Mouse (Mus musculus) right cerebral cortex, adult 18-20 months (tissue): ENCODE measurements around the gene Fdxr.

ENCODE experiments used
- DNase-seq: peaks from one replicate; pipeline ENCODE4 v3.0.0; 2022; ENCODE audit warnings: mixed read lengths

Fdxr gene

GRCm38 (mm10) chr11:115276780-115277603 lies at the start of gene Fdxr:
TSS of gene Fdxr (minus strand) at chr11:115277050.
- peak; percentile 98 for DNase-seq

DNA sequence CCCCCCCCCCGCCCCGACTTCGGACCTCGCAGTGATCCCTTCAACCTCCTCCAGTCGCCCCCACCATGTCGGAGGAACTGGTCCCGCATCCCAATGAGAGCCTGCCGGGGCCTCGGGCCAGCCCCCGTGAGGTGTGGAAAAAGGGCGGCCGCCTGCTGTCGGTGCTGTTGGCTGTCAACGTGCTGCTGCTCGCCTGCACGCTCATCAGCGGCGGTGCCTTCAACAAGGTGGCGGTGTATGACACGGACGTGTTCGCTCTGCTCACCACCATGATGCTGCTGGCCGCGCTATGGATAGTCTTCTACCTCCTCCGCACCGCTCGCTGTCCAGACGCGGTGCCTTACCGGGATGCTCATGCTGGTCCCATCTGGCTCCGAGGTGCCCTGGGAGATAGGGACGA lies 46.5 kb upstream of the Fdxr start:
- DNase-seq = no peak

GRCm38 (mm10) chr11:115321906-115322693 lies 45.2 kb upstream of the Fdxr start, which contains the start of gene Ush1g:
TSS of gene Ush1g (minus strand) at chr11:115322041.
- peak; percentile 38 for DNase-seq

DNA sequence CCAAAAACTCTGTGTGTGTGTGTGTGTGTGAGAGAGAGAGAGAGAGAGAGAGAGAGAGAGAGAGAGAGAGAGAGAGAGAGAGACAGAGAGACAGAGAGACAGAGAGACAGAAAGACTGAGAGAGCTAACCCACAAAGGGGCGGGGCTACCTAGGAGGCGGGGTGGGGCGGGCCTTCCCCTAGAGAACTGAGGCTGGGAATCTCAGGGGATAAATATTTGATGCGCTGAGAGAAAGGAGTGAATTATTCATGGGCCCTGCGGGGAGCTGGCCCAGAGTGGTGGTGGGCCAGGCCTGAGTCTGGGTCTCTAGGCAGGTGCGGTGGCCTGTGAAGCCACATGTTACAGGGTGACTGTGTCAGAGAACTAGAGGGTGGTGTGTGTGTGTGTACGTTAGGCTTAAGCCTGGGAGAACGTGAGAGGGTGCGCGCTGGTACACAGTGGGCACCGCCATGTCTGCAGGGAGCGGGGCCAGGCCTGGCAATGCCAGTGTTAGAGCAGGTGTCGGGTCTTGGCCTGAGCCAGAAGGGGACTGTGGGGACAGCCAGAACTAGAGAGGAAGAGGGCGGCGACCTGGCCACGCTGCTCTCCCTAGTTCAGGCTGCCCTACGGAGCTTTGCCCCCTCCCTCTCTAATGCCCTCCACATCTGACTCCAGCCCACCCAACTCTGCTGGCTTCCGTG lies 43.0 kb upstream of the Fdxr start:
- no peak for DNase-seq

DNA sequence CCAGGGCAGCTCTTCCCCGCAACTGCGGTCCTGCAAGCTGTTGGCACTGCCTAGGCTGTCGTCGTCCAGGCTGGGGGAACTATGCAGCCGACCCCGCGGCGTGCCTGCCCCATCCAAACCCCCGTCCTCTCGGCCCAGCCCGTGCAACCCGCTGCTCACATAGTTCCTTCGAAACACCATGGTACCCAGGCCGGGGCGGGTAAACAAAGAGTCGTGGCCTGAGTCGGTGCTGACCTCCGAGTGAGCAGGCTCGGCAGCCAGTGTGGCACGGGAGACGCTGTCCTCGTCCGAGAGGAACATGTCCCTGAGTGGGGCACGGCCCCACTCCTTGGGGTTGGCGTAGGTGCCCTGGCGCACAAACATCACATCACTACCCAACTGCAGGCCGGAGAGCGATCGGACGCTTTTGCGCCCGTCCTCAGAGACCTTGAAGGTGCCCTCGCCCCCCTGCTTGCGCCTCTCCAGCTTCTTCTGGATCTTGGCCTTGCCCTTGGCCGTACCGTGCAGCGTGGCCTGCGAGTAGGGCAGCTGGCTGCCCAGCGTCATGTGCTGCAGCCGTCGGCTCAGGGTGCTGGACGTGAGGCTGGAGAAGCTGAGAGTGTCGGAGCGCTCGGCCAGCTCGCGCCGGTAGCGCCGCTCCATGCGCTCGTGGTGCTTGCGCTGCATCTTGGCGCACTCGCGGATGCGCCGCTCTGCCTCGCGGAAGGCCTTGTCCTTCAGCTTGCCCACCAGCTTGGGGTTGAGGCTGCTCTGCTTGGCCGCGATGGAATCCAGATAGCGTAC lies 41.6 kb upstream of the Fdxr start:
- DNase-seq = no peak

DNA sequence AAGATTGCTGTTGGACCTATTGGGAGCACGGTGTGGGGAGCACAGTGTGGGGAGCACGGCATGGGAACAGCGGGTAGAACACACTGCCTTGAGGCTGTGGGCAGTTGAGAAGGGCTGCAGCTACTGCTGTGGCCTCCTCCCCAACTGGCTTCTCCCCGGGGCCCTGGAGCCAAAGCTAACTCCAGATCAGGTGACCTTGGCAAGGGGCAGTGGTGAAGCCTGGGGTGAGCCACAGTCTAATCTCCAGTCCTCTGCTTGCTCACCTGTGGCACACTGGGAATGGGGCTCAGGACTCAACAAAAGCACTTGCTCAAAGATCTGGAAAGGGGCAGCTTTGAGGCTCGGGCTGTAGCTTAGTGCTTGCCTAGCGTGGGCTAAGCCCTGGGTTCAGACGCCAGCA lies 40.4 kb upstream of the Fdxr start:
- DNase-seq = no peak

DNA sequence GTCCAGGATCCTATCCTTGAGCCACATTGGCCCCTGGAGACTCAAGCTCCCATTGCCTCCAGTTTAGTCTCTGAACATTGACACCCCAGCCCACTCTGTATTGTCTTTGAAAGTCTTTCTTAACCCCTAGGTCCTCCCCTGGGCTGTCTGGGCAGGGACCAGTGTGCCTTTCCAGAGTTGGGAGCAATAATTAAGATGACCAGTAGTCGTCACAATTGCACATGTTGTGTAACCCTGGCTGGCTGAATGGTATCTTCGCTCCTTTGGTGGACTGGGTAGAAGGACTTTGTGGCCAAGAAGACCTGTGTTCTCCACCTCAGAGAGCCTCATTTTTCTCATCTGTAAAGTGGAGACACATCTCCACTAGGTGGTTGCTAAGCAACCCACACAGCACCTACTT lies 37.4 kb upstream of the Fdxr start:
- DNase-seq = no peak

DNA sequence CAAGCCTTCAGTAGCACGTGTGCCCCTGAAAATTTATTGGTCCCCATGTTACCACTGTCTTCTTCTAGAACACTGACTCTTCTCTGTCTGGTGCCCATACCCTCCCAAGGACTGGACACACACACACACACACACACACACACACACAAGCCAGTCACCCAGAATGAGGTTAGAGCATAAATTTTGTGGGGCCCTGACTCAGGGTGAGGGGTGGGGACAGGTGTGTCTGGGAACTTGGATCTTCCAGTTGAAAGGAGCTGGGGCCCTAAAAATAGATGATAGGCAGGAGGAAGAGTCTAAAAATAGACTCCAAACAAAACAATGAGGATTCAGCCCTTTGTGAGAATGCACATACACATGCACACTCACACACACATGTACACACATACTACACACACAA lies 31.9 kb upstream of the Fdxr start:
- DNase-seq = no peak

GRCm38 (mm10) chr11:115306863-115307262 lies 30.0 kb upstream of the Fdxr start, which contains the start of gene Otop2:
TSS of gene Otop2 (plus strand) at chr11:115307163.
- DNase-seq = no peak

GRCm38 (mm10) chr11:115303167-115303566 lies 26.3 kb upstream of the Fdxr start:
- no peak for DNase-seq

DNA sequence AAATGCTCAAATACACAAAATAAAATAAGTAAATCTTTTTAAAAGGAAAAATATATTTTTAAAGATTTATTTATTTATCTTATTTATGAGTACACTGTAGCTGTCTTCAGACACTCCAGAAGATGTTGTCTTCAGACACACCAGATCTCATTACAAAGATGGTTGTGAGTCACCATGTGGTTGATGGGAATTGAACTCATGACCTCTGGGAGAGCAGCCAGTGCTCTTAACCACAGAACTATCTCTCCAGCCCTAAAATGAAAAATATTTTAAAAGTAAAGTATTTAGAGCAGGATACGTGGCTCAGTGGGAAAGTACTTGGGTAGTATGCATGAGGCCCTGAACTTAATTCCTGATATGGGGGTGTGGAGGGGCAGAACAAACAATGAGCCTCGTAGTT lies 24.5 kb upstream of the Fdxr start:
- no peak for DNase-seq

GRCm38 (mm10) chr11:115300745-115301144 lies 23.9 kb upstream of the Fdxr start:
- DNase-seq = no peak

DNA sequence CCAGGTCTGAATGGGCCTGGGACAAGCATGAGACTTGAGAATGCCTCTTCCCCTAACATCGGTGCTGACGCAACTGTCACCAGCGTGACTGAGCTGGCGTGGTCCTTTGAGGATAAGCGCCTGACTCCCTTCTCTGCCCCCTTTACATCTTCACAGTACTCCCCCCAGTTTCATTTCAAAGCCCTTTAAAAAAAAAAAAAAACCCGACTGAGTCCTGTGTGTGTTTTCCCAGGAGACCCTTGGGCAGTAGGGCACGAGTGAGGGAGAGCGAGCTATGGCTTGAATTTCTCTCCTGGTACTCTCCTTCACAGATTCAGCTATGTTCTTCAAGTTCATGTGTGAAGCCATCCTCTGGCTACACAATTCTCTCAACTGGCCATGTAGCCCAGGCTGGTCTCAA lies 21.3 kb upstream of the Fdxr start:
- DNase-seq = no peak

- DNase-seq = peak; percentile 83
These were observed 20.5 kb upstream of the Fdxr start, which contains the start of gene Fads6 for GRCm38 (mm10) chr11:115297214-115297826. TSS of gene Fads6 (minus strand) at chr11:115297663.

GRCm38 (mm10) chr11:115296471-115297210 lies 19.8 kb upstream of the Fdxr start:
- DNase-seq = no peak

DNA sequence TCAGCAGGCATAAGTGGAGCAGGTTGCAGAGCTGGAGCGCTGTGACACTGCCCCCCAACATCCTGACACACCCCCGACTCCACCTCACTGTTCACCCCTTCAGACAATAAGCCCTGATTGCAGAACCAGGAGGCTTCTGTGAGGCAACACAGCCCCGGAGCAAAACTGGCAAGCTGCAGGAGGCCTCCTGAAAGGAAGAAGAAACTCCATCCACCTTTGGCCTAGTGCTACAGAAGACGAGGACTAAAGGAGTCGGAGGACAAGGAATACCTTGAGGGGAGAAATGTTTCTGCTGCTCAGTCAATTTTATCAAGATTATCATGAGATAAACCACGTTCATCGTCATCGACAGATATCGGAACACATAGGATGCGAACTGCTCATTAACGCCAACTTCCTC lies 19.1 kb upstream of the Fdxr start:
- no peak for DNase-seq

GRCm38 (mm10) chr11:115292631-115293375 lies 16.0 kb upstream of the Fdxr start:
- DNase-seq = no peak

GRCm38 (mm10) chr11:115291503-115291902 lies 14.7 kb upstream of the Fdxr start:
- DNase-seq = no peak

- DNase-seq = no peak
These were observed 14.1 kb upstream of the Fdxr start for GRCm38 (mm10) chr11:115290919-115291318.

- no peak for DNase-seq
These were observed 13.5 kb upstream of the Fdxr start for GRCm38 (mm10) chr11:115290314-115290713.

DNA sequence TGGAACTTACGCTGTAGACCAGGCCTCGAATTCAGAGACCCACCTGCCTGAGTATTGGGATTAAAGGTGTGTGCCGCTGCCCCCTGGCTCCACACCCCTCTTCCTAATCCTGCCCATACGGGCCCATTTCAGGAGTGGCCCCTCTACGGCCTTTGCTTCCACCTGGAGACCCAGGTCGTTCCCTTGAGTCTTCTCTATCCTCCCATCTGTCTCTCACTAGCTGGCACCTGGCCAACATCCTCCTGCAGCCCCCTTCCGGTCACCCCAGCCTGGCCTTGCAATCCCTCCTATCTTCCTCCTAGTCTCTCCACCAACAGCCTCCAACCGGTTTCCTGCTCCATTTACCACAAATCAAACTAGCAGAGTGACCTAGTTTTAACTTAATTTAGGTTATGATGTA lies 13.0 kb upstream of the Fdxr start:
- DNase-seq = no peak
